Mouse (Mus musculus): ENCODE data around the gene Gm10639. TPM values are rescaled to one million over a fixed set of nuclear protein-coding genes. Genes with fewer than 3 reads are reported as not detected.
"Not testable (repeated sequence)": the region's sequence is repeated elsewhere in the genome, so short reads cannot be mapped to it uniquely, and the experiment has no call there.

Gene Gm10639
- not detected for total RNA-seq (2021)
- long read RNA-seq, experiment 1 = 0 reads
- long read RNA-seq, experiment 2 = 0 reads

DNA sequence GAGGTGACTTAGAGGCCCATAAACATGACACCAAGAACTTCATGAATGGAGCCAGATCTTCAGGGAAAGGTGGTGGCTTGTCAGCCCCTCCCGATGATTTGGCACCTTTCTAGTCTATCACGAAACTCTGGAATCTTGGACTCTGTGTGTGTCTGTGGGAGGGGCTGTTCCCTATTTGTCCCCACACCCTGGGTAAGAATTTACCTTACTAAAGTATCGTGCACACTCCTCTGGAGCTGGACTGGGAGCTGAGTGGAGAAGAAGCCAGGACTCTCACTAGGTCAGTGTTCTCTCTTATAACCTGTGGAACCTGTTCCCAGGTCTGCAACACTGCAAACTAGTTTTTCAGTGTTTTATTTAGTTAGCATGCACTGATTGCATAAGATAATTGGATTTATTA is at the start of gene Gm10639:
TSS of gene Gm10639 (plus strand) at position 201 of the 400 bp plus-strand sequence.
- DNase-seq; intact Hi-C loops (cut with DNase I): not testable (repeated sequence)

DNA sequence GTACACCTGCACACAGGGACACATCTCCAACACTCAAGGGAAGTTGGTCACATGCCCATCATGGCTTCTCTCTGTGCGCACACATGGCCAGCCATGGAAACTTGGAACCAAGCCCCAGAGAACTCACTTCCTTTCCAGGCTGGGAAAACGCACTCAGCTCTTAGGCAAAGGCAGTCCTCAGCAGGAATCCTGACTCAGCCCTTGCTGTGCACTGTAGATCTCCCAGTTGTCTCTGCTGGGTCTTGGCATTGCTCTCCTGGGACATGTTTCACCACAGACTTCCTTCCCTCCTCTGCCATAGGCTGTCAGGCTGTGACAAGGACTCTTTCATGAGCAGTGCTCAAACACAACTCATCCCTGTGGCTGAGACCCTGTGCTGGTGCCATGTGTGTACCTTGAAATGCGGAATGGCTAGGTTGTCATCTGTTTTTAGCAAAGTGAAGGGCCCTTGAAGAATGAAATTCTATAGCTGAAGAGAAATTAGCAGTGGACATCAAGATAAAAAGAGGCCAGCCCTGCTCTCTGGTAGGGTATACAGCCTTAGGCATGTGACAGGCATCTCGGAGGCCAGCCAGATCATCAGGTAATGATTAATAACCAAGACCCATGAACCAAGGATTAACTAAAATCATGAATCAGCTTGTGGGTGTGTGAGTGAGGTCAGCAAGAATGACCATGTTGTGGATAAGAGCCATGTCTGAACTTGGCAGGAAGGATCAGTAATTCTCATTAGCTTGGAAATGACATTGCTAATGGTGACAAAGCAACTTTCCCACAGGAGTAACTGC is 33.8 kb upstream of the Gm10639 start:
- intact Hi-C loops (cut with DNase I); DNase-seq: not testable (repeated sequence)

DNA sequence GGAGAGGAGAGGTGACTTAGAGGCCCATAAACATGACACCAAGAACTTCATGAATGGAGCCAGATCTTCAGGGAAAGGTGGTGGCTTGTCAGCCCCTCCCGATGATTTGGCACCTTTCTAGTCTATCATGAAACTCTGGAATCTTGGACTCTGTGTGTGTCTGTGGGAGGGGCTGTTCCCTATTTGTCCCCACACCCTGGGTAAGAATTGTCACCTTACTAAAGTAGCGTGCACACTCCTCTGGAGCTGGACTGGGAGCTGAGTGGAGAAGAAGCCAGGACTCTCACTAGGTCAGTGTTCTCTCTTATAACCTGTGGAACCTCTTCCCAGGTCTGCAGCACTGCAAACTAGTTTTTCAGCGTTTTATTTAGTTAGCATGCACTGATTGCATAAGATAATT is 32.8 kb upstream of the Gm10639 start, which contains the start of gene Gm3776:
TSS of gene Gm3776 (plus strand) at position 216 of the 400 bp plus-strand sequence.
- intact Hi-C loops (cut with DNase I); DNase-seq: not testable (repeated sequence)

DNA sequence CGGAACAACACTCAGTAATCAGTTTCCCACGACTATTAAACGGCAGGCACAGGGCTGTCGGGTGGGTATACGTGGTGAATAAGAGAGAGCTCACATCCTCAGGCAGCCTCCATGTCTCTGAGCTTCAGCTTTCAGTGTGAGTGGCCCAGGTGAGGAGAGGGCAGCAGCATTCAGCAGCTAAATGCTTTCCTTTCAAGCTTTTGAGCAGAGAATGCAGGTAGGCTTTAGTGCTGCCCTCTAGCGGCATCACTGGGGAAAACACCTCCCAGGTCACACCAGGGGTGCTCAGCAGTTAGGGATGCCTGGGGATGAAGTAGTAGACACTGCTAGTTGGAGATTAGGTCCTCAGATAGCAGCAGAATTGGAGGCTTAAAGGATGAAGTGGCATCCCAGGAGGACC is 30.0 kb upstream of the Gm10639 start:
- intact Hi-C loops (cut with DNase I) = not testable (repeated sequence)
- DNase-seq = peak; percentile 7 to 29

DNA sequence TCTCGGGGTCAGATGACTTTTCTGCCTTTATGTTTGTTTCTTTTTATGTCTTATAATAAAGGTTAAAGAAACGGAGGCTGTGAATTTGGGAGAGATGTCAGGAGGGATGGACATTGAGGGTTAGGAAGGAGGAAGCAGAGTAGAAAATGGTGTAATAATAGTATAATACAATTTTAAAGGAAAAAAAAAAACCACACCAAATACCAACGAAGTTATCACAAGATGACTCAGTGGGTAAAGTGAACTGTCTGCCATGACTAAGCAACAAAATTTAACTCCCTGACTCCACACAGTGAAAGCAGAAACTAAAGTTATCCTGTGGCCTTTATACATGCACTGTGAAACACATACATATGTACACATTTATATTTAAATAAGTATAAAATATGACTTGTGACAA is 18.8 kb upstream of the Gm10639 start:
- intact Hi-C loops (cut with DNase I); DNase-seq: not testable (repeated sequence)

DNA sequence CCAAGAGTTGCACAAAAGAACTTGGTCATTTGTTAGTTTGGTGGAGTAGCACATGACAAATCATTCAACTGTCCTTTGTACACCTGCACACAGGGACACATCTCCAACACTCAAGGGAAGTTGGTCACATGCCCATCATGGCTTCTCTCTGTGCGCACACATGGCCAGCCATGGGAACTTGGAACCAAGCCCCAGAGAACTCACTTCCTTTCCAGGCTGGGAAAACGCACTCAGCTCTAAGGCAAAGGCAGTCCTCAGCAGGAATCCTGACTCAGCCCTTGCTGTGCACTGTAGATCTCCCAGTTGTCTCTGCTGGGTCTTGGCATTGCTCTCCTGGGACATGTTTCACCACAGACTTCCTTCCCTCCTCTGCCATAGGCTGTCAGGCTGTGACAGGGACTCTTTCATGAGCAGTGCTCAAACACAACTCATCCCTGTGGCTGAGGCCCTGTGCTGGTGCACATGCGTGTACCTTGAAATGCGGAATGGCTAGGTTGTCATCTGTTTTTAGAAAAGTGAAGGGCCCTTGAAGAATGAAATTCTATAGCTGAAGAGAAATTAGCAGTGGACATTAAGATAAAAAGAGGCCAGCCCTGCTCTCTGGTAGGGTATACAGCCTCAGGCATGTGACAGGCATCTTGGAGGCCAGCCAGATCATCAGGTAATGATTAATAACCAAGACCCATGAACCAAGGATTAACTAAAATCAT is 7.6 kb upstream of the Gm10639 start:
- intact Hi-C loops (cut with DNase I); DNase-seq: not testable (repeated sequence)

GRCm38 (mm10) chr9:78289063-78289462 is 660 bp upstream of the Gm10639 start:
- DNase-seq; intact Hi-C loops (cut with DNase I): not testable (repeated sequence)

DNA sequence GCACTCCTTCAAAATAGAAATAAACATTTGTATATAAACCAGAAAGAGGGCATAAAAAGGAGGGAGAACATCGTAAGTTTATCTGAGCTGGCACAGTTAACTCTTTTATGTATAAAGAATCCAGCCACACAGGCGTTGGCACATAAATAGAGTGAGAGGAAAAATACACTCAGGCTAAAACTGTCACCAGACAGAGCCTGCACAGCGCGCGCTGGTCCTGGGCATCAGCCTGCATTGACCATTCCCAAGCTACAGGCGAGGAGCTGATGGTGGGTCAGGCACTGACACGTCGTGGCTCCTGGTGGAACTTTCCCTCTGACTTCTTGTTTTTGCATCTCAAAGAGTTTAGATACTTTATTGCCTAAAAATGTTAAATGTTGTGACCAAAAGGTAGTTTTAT is 2.7 kb downstream of the Gm10639 start:
- intact Hi-C loops (cut with DNase I); DNase-seq: not testable (repeated sequence)

- DNase-seq; intact Hi-C loops (cut with DNase I): not testable (repeated sequence)
Observed at GRCm38 (mm10) chr9:78293683-78294082, 4.0 kb downstream of the Gm10639 start.

DNA sequence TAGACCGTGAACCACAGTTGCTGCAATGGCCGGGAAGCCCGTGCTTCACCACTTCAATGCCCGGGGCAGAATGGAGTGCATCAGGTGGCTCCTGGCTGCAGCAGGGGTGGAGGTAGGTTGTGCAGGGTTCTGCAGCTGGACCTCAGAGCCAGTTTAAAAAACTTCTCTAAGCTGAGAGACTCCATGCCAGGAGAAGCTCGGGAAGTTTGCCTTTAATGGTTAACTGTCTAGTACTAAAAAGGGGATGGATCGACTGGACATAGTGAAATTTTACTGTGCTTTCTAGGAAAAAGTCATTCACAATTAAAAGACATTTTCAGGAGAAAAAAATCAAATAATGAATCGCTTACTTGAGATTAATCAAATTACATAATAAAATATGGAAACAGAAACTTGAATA is 5.1 kb downstream of the Gm10639 start:
- DNase-seq; intact Hi-C loops (cut with DNase I): not testable (repeated sequence)

- intact Hi-C loops (cut with DNase I) = not testable (repeated sequence)
- DNase-seq = peak in 1 of 2 experiments; percentile 17
Observed at GRCm38 (mm10) chr9:78296089-78296488, 6.4 kb downstream of the Gm10639 start.

- intact Hi-C loops (cut with DNase I) = no loop called here
- no peak for DNase-seq
Observed at GRCm38 (mm10) chr9:78298232-78298631, 8.5 kb downstream of the Gm10639 start.

- intact Hi-C loops (cut with DNase I); DNase-seq: not testable (repeated sequence)
Observed at GRCm38 (mm10) chr9:78299143-78299542, 9.4 kb downstream of the Gm10639 start.

DNA sequence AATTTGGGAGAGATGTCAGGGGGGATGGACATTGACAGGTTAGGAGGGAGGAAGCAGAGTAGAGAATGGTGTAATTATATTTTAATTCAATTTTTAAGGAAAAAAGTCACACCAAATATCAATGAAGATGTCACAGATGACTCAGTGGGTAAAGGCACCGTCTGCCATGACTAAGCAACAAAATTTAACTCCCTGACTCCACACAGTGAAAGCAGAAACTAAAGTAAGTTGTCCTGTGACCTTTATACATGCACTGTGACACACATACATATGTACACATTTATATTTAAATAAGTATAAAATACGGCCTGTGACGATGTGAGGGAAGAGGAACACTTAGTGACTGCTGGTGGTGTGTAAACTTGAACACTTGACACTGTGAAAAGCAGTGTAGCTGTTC is 18.4 kb downstream of the Gm10639 start:
- intact Hi-C loops (cut with DNase I); DNase-seq: not testable (repeated sequence)

- no peak for DNase-seq
- intact Hi-C loops (cut with DNase I) = no loop called here
Observed at GRCm38 (mm10) chr9:78314696-78315095, 25.0 kb downstream of the Gm10639 start, which contains the start of gene Omt2a. TSS of gene Omt2a (minus strand) at chr9:78314796.

- no peak for DNase-seq
- intact Hi-C loops (cut with DNase I) = no loop called here
Observed at GRCm38 (mm10) chr9:78319499-78319898, 29.8 kb downstream of the Gm10639 start.

DNA sequence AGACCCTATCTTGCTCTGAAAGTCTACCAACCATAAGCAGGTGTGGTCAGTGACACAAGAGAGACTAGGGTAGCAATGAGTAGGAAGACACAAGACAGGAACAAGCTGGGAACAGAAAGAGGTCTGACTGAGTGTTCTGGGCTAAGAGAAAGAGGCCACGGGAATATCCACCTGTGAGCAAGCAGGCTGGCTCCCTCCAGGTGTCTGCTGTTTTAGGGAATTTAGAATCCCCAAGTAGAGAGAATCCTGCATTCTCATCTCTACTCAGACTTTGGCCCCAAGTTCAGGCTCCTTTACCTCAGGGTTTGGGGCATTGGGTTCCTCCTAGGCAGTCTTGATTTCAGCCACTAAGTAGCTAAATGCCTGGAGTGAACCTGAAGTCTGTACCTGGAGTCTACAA is 37.6 kb downstream of the Gm10639 start, which contains the start of gene Omt2b:
TSS of gene Omt2b (plus strand) at position 301 of the 400 bp plus-strand sequence.
- DNase-seq; intact Hi-C loops (cut with DNase I): not testable (repeated sequence)

GRCm38 (mm10) chr9:78337050-78337449 is 47.3 kb downstream of the Gm10639 start:
- DNase-seq; intact Hi-C loops (cut with DNase I): not testable (repeated sequence)

GRCm38 (mm10) chr9:78340324-78340723 is 50.6 kb downstream of the Gm10639 start:
- peak in 1 of 2 experiments; percentile 17 for DNase-seq

DNA sequence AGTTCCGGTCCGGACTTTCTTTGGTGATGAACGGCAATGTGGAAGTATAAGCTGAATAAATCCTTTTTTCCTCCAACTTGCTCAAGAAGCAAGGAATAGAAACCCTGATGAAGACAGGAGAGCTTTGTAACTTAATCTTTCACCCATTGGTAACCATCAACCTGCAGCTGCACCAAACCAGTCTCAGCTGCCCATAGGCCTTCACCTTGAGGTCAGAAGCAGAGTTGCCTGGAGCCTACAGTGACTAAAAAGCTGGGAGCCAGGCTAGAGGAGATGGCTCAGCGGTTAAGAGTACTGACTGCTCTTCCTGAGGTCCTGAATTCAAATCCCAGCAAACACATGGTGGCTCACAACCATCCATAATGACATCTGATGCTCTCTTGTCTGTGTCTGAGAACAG is 52.8 kb downstream of the Gm10639 start:
- DNase-seq; intact Hi-C loops (cut with DNase I): not testable (repeated sequence)

More at GRCm38 (mm10) chr9:78340324-78340723, 50.6 kb downstream of the Gm10639 start:
- intact Hi-C loops (cut with DNase I) = not testable (repeated sequence)

DNA sequence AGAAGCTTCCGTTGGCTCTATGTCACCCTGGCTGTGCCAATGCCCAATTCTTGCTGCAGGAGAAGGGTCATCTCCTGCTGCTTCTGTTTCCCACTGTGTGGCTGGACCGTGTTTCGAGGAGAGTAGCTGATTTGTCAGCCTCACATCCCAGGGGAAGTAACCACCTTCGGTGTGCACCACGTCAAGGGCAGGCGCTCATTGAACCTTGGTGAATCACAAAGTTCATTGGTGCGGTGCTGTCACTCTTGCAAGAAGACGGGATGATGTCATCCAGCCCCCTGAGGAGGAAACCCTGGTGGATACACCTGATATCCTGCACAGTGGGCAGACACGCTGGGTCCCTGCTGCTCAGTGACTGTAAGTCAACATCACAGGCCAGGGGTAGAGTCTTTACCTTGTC is 53.3 kb downstream of the Gm10639 start:
- intact Hi-C loops (cut with DNase I) = not testable (repeated sequence)

More for the DNA sequence above, 53.3 kb downstream of the Gm10639 start:
- not testable (repeated sequence) for DNase-seq
